Mouse (Mus musculus) hindbrain, embryonic 14.5 days (tissue): ENCODE measurements around the gene Mpv17. TPM values are rescaled to one million over a fixed set of nuclear protein-coding genes. Genes with fewer than 3 reads are reported as not detected.
A peak's percentile ranks its signal among the peaks of the same experiment; 100 is the strongest.

Source experiments
- ATAC-seq: fragments of 200-750 bp; cut with Nextera tagmentation; 2 replicates; pipeline ENCODE4 v1.8.0; 2017; ENCODE audit warnings: moderate number of reproducible peaks, mild to moderate bottlenecking, moderate TSS enrichment, moderate library complexity; ENCODE audit not compliant: low FRiP score
- DNase-seq: peaks from one replicate; pipeline ENCODE4 v3.0.0-alpha.2; 2015; ENCODE audit warnings: low spot score
- H3K27ac ChIP-seq: fragments of 300-500 bp; sonication (generic); 2 replicates; pipeline ENCODE4 v1.5.1; 2014; ENCODE audit warnings: mild to moderate bottlenecking, moderate library complexity
- H3K27me3 ChIP-seq: fragments of 300-500 bp; sonication (generic); 2 replicates; pipeline ENCODE4 v1.6.1; 2014; ENCODE audit warnings: mild to moderate bottlenecking, low read length, mixed read lengths; ENCODE audit not compliant: control insufficient read depth, insufficient read depth
- H3K36me3 ChIP-seq: fragments of 300-500 bp; sonication (generic); replicated peaks from 2 replicates; pipeline ENCODE4 v1.6.1; 2014; ENCODE audit not compliant: control insufficient read depth, insufficient read depth
- H3K4me1 ChIP-seq: fragments of 300-500 bp; sonication (generic); replicated peaks from 2 replicates; pipeline ENCODE4 v1.6.1; 2014; ENCODE audit warnings: antibody characterized with exemption, low read length, mixed read lengths; ENCODE audit not compliant: control insufficient read depth, insufficient read depth
- H3K4me2 ChIP-seq: fragments of 300-500 bp; sonication (generic); replicated peaks from 2 replicates; pipeline ENCODE4 v1.6.1; 2014; ENCODE audit warnings: mild to moderate bottlenecking, moderate library complexity
- H3K4me3 ChIP-seq: fragments of 300-500 bp; sonication (generic); replicated peaks from 2 replicates; pipeline ENCODE4 v1.5.1; 2014; ENCODE audit warnings: mild to moderate bottlenecking, low read length
- H3K9ac ChIP-seq: fragments of 300-500 bp; sonication (generic); 2 replicates; pipeline ENCODE4 v1.6.1; 2014
- H3K9me3 ChIP-seq: fragments of 300-500 bp; sonication (generic); 2 replicates; pipeline ENCODE4 v1.6.1; 2016; ENCODE audit warnings: low read length; ENCODE audit not compliant: control insufficient read depth
- WGBS: fragments of 180-500 bp; shearing (Covaris S2); extraction: QIAGEN DNeasy Blood & Tissue Kit; methylation state at CpG from one replicate; pipeline ENCODE4 v1.1.7; 2014; 5-methylcytosine and 5-hydroxymethylcytosine counted together
- polyA plus RNA-seq: library from polyadenylated mRNA; unstranded; fragments of >200 nt; fragmentation: Nextera tagmentation; extraction: Ambion mirVana; gene quantifications from 2 replicates; pipeline ENCODE4 v1.2.1, GENCODE M21; 2014

Gene Mpv17
- polyA plus RNA-seq, 1 experiment from 2014 or later = 50.3 TPM

DNA sequence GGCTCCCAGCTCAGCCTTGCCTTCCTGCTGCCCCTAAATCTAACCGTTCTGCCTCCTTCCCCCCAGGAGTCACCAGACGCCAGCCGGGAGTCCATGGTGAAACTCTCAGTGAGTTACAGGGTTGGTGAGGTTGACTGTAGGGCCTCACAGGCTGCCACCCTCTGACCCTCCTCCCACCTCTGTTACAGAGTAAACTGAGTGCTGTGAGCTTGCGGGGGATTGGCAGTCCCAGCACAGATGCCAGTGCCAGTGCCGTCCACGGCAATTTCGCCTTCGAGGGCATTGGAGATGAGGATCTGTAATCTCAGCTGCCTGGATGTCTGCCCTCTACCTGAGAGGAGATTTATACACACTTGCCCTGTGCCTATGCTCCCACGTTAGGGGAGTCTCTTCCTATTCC lies 44.1 kb upstream of the Mpv17 start:
- Histone ChIP-seq H3K4me2 (no peak overlapping the region), H3K27ac (no peak overlapping the region), H3K4me3 (no peak overlapping the region), H3K27me3 (no peaks in the 10 kb centered on the region), H3K9me3 (peaks cover 6% of the 10 kb centered on the region; the same call in 1 of the 2 replicates), H3K4me1 (peaks cover 26% of the 10 kb centered on the region), H3K9ac (no peak overlapping the region), H3K36me3 (peaks cover 66% of the 10 kb centered on the region)
- no peak for ATAC-seq
- DNase-seq = no peak
- WGBS = 92% methylated on average over 9 of the region's 9 CpGs

DNA sequence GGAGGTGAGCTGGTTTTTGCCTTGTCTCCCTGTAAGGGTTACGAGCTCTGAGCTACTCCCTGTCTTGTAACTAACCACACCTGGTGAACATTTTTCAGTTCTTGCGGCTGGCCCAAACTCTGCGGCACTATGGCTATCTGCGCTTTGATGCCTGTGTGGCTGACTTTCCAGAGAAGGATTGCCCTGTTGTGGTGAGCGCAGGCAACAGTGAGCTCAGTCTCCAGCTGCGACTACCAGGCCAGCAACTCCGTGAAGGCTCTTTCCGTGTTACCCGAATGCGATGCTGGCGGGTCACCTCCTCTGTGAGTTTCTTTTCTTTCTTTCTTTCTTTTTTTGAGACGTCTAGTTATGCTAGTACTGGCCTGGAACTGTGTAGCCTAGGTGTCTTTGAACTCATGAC lies 43.0 kb upstream of the Mpv17 start:
- no peaks in the 10 kb centered on the region for H3K27me3 ChIP-seq
- ATAC-seq = no peak
- H3K4me2 ChIP-seq = no peak overlapping the region
- no peak overlapping the region for H3K4me3 ChIP-seq
- H3K27ac ChIP-seq = no peak overlapping the region
- H3K4me1 ChIP-seq = peaks cover 24% of the 10 kb centered on the region
- no peak for DNase-seq
- H3K36me3 ChIP-seq = peaks cover 64% of the 10 kb centered on the region
- WGBS = 96% methylated on average over 12 of the region's 12 CpGs
- H3K9ac ChIP-seq = no peak overlapping the region
- peaks cover 6% of the 10 kb centered on the region; the same call in 1 of the 2 replicates for H3K9me3 ChIP-seq

DNA sequence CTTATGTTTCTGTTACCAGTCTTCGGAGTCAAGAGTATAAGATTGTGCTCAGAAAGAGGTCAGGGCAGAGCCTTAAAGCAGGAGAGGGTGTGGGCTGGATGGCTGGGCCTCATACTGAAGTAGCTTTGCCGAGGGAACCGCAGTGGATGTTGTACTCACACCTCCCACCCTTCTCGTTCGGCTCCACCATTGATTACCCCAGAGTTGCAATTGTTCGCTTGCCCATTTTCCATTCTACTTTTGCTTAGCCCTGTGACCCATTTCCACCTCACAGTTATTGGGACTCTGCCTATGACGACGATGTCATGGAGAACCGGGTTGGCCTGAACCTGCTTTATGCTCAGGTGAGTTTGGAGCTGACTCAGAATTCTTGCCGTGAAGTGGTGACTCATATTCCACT lies 42.2 kb upstream of the Mpv17 start:
- Histone ChIP-seq H3K9me3 (peaks cover 6% of the 10 kb centered on the region; the same call in 1 of the 2 replicates), H3K9ac (no peak overlapping the region), H3K27ac (no peak overlapping the region), H3K4me3 (no peak overlapping the region), H3K4me1 (peaks cover 29% of the 10 kb centered on the region), H3K36me3 (peaks cover 66% of the 10 kb centered on the region), H3K4me2 (no peak overlapping the region), H3K27me3 (no peaks in the 10 kb centered on the region)
- no peak for ATAC-seq
- no peak for DNase-seq
- WGBS = 98% methylated on average over 10 of the region's 10 CpGs

DNA sequence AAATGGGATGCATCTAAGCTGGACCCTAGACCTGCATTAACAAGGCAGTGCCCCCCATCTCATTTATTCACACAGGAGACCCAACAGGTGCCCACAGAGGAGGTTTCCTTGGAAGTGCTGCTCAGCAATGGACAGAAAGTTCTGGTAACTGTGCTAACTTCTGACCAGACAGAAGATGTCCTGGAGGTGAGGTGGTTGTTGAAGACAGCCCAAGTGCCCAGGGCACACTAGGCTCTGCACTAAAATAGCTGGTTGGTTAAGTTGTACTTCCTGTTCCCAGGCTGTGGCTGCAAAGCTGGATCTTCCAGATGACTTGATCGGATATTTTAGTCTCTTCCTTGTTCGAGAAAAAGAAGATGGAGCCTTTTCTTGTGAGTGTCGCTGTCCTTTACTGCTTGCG lies 41.6 kb upstream of the Mpv17 start:
- H3K9me3 ChIP-seq = peaks cover 6% of the 10 kb centered on the region; the same call in 1 of the 2 replicates
- DNase-seq = no peak
- H3K9ac ChIP-seq = no peak overlapping the region
- no peak overlapping the region for H3K4me2 ChIP-seq
- H3K27ac ChIP-seq = no peak overlapping the region
- WGBS = 93% methylated on average over 4 of the region's 4 CpGs
- H3K27me3 ChIP-seq = no peaks in the 10 kb centered on the region
- peaks cover 26% of the 10 kb centered on the region for H3K4me1 ChIP-seq
- H3K4me3 ChIP-seq = no peak overlapping the region
- no peak for ATAC-seq
- peaks cover 71% of the 10 kb centered on the region for H3K36me3 ChIP-seq

DNA sequence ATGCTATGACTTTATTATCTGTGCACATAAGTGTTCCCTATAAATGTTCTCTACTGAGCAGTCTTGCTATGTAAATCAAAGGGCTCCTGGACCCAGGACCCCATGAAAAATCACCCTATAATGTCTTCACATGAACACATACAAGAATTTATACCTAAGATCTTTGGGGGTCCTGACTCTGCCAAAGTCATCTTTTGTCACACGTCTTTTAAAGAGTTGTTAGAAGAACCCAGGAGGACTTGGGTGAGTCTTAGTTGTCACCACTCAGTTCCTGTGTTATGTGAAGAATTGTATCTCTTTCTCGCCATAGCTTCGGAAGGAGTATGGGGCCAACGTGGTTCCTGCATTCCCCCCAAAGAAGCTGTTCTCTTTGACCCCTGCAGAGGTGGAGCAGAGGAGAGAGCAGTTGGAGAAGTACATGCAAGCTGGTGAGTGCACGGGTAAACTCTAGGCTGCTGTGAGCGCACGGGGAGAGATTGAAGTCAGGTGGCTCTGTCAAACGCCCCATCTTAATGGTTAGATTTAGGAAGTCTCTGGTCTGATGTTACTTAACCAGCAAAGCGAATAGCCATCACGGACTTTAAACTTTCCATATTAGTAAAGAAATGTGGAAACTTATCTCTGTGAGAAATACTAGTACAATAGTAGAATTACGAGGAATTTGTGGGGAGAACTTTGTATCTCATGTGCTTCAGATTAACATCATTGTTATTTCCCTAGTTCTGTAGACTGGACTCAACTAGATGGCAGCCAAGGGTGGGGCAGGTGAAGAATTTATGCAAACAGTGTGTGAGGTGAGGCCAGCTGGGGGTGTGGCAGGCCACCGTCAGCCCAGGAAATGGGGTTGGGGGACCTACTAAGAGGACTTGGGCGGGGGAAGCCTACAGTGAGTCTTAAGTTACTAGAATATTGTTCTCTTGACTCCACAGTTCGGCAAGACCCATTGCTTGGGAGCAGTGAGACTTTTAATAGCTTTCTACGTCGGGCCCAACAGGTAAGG lies 40.7 kb upstream of the Mpv17 start:
- H3K4me2 ChIP-seq = peak overlapping the region; percentile 81; the same call in 1 of the 2 replicates
- 0 out of 2 replicates have a peak overlapping the region, but pooled peaks have one; percentile 70 for H3K4me3 ChIP-seq
- H3K36me3 ChIP-seq = peaks cover 71% of the 10 kb centered on the region
- peaks cover 20% of the 10 kb centered on the region for H3K4me1 ChIP-seq
- H3K9me3 ChIP-seq = no peaks in the 10 kb centered on the region
- 94% methylated on average over 16 of the region's 16 CpGs for WGBS
- DNase-seq (no peak), ATAC-seq (no peak)
- H3K9ac ChIP-seq = no peak overlapping the region
- no peak overlapping the region for H3K27ac ChIP-seq
- no peaks in the 10 kb centered on the region for H3K27me3 ChIP-seq

DNA sequence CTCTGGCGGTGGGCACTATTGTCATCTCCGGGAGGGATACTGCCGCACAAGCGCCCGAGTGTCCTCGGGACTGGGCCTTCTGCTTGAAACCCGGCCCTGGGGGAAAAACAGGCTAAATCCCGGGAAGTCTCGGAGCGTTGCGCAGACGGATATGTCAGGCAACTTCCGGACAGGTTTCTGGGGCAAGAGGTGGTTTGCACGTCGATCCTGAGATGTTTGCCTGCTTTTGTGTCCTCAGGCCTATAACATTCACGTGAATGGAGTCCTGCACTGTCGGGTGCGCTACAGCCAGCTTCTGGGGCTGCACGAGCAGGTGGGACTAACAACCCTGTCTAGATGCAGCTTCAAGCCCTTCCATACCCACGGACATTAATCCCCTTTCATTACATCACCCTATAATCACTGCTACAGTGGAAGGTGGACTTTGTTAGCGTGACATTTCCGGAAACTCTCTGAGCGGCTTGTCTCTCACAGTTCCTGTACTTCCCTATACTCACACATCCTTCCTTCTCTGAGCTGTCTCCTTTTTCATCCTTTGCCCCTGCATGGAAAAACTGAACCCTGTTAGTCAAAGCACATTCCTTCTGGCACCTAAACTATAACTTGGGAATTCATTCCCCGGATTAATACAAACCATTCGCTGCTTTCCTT lies 39.7 kb upstream of the Mpv17 start:
- Histone ChIP-seq H3K9ac (peak overlapping the region; percentile 73), H3K4me1 (peaks cover 20% of the 10 kb centered on the region), H3K4me3 (peak overlapping the region; percentile 70), H3K27me3 (no peaks in the 10 kb centered on the region), H3K4me2 (peak overlapping the region; percentile 81), H3K27ac (peak overlapping the region; percentile 79), H3K9me3 (no peaks in the 10 kb centered on the region), H3K36me3 (peaks cover 69% of the 10 kb centered on the region)
- WGBS = 14% methylated on average over 25 of the region's 25 CpGs
- DNase-seq (no peak), ATAC-seq (no peak)

DNA sequence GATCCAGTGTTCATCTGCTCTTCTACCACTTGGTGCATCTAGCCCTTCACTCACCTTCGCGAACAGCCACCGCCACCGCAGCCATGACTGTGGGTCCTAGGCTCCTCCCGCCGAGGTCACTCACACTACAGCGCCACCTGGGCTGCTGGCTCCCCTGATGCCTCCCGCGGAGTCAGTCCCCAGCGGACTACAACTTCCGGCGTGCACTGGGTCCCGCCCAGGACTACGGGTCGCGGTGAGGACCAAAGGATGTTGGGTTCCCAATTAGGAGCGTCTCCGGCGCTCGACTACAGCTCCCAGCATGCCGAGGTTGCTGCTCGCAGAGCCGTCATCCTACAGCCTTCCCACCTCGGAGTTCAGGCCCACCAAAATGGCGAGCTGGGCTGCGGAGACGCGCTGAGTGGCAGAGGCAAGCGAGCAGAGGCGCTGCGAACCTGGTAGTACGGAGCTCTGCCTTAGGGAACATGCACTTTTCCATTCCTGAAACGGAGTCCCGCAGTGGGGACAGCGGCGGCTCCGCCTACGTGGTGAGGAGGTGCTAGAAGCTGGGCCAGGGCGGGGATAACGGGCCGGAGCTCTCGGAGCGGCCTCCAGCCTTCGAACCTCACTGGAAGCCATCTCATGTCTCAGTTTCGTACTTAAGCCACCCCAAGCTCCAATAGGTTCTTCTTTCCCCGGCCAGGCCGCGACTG lies 39.0 kb upstream of the Mpv17 start, which contains the start of the genes Snx17 and Eif2b4:
Gene Snx17, plus strand, starts transcription at position 289 of the 692 bp plus-strand sequence.
Gene Eif2b4, minus strand, starts transcription at position 492 of the 692 bp plus-strand sequence.
- peak; percentile 99 for DNase-seq
- Histone ChIP-seq H3K27me3 (no peaks in the 10 kb centered on the region), H3K27ac (peak within 1 kb of the TSS; percentile 79), H3K4me3 (peak within 1 kb of the TSS; percentile 70), H3K4me2 (peak within 1 kb of the TSS; percentile 81), H3K9ac (peak within 1 kb of the TSS; percentile 81), H3K4me1 (peaks cover 20% of the 10 kb centered on the region), H3K9me3 (no peaks in the 10 kb centered on the region), H3K36me3 (peaks cover 69% of the 10 kb centered on the region)
- under 1% methylated on average over 46 of the region's 48 CpGs for WGBS
- ATAC-seq = peak; percentile 97

DNA sequence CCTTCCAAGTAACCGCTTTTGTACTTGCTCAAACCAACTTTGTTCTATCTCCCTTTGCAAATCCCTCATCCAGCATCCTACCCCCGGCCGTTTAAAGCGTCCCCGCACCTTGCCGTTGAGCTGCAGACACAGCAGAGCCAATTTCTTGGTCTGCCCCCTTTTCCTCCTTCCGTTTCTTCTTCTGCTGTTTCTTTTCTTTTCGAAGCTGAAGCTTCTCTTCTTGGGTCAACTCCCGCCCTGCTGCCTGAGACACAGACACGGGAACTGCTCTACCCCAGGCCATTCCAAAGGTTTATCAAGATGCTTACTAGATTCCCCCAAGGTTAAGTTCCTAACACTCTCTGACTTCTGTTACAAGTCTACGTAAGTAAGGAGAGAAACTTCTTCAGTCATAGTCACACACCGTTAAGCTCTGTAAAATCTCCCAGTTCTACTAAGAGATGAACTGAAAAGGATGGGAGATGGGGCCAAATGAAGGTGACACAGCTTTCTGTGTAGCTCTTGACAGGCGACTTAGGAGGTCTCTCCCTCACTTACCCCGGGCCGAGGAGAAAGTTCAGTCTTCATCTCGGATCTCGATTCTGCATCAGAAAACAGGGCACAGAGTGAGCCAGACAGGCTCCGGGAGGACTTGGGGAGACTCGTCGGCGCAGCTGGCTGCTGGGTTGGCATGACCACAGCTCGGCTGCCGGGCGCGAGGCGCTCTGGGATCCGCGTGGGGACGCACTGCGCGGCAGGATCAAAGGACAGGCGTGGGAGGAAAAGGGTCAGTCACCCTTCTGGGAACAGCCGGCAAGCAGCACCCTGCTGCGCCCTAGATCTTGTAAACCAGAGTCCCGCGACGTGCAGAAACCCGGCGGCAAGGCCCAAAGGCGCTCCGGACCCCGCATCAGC lies 38.2 kb upstream of the Mpv17 start:
- peak overlapping the region; percentile 78 for H3K4me2 ChIP-seq
- peak overlapping the region; percentile 81 for H3K9ac ChIP-seq
- DNase-seq = no peak
- H3K9me3 ChIP-seq = no peaks in the 10 kb centered on the region
- H3K36me3 ChIP-seq = peaks cover 69% of the 10 kb centered on the region
- peak; percentile 59; the same call in 1 of the 2 replicates for ATAC-seq
- WGBS = 17% methylated on average over 42 of the region's 42 CpGs
- peak overlapping the region; percentile 70 for H3K4me3 ChIP-seq
- H3K27me3 ChIP-seq = no peaks in the 10 kb centered on the region
- H3K27ac ChIP-seq = peak overlapping the region; percentile 76
- H3K4me1 ChIP-seq = peaks cover 20% of the 10 kb centered on the region
